Mouse (Mus musculus) liver, adult 2 months (tissue): ENCODE data around the gene Gdf1.

Source experiments
- CTCF ChIP-seq: fragments of 200-500 bp; IDR thresholded peaks from 2 replicates; pipeline ENCODE4 v1.5.1; 2011; ENCODE audit warnings: low read depth, low read length, control low read depth
- POLR2A ChIP-seq: fragments of 200-500 bp; IDR thresholded peaks from 2 replicates; pipeline ENCODE4 v1.6.1; 2011; ENCODE audit warnings: low read length, control low read depth; ENCODE audit not compliant: insufficient read depth; ENCODE audit errors: extremely low read depth

- TF ChIP-seq CTCF, result no peak
- TF ChIP-seq POLR2A, result no peak
These were observed 24.4 kb downstream of the Gdf1 start for GRCm38 (mm10) chr8:70354004-70354403.
